Mouse (Mus musculus) left cerebral cortex, adult 2 months (tissue): ENCODE data around the gene Fhdc1. TPM values are rescaled to one million over a fixed set of nuclear protein-coding genes. Genes with fewer than 3 reads are reported as not detected.

Experiments
- DNase-seq, 2 experiments: peaks; one replicate each; pipeline ENCODE4 v3.0.0; 2021 to 2022; ENCODE audit warnings: low spot score in 2 of 2, mixed read lengths in 1 of 2; ENCODE audit errors: extremely low spot score in 1 of 2
- H3K27ac ChIP-seq: fragments of 200-600 bp; 2 replicates; pipeline ENCODE4 v1.8.1; 2022
- H3K4me3 ChIP-seq: fragments of 200-600 bp; 2 replicates; pipeline ENCODE4 v1.8.1; 2022
- CTCF ChIP-seq: fragments of 200-600 bp; IDR thresholded peaks from 2 replicates; pipeline ENCODE4 v1.8.1; 2022; ENCODE audit warnings: antibody characterized with exemption, mild to moderate bottlenecking, moderate library complexity
- intact Hi-C: fragments of 180-260 bp; cut with DNase I; formaldehyde crosslinking; loops from one replicate; pipeline ENCODE4 v1.15.1; 2025
- long read RNA-seq, 2 experiments: library from polyadenylated mRNA; stranded (forward); transcript quantifications; one replicate each; pipeline ENCODE4 v2.0.0; 2021; ENCODE audit warnings: borderline mapping rate in 2 of 2
- total RNA-seq, 2 experiments: library from RNA; stranded (reverse); gene quantifications; 2 replicates each; pipeline ENCODE4 v1.2.3; 2021

Fhdc1 gene
- 1 to 10 TPM; 3.4 to 4.5 TPM for total RNA-seq
- long read RNA-seq, experiment 1, full-length matches to known transcripts: 3 of 3 reads
- long read RNA-seq, experiment 1, partial matches to known transcripts: 0 of 3 reads
- long read RNA-seq, experiment 1, other reads (novel, unspliced or antisense): 0 of 3 reads
- long read RNA-seq, experiment 2, full-length matches to known transcripts: 2 of 2 reads
- long read RNA-seq, experiment 2, partial matches to known transcripts: 0 of 2 reads
- long read RNA-seq, experiment 2, other reads (novel, unspliced or antisense): 0 of 2 reads

GRCm38 (mm10) chr3:84480006-84480897 is at the start of gene Fhdc1:
Gene Fhdc1, minus strand, starts transcription at chr3:84480429.
- peak within 1 kb of the TSS; percentile 53 for H3K27ac ChIP-seq
- H3K4me3 ChIP-seq: peak within 1 kb of the TSS; percentile 68
- DNase-seq: peak; percentile 46 to 52
- intact Hi-C loops: loop anchor here (10.0 kb wide), 1 partner anchor 125 kb away; no protein-coding TSS in a partner anchor
- TF ChIP-seq CTCF: no peak

- H3K27ac ChIP-seq: no peak overlapping the region
- intact Hi-C loops: no loop called here
- no peak for DNase-seq
- TF ChIP-seq CTCF: no peak
- no peak overlapping the region for H3K4me3 ChIP-seq
Measured at GRCm38 (mm10) chr3:84529021-84529420, 48.8 kb upstream of the Fhdc1 start.

- intact Hi-C loops: no loop called here
- DNase-seq: no peak
- Histone ChIP-seq H3K27ac (no peak overlapping the region), H3K4me3 (no peak overlapping the region)
- TF ChIP-seq CTCF: no peak
Measured at GRCm38 (mm10) chr3:84524952-84525351, 44.7 kb upstream of the Fhdc1 start.

- TF ChIP-seq CTCF: no peak
- no peak for DNase-seq
- Histone ChIP-seq H3K4me3 (no peak overlapping the region), H3K27ac (no peak overlapping the region)
- intact Hi-C loops: no loop called here
Measured at GRCm38 (mm10) chr3:84516163-84516562, 35.9 kb upstream of the Fhdc1 start.

- no peak for DNase-seq
- intact Hi-C loops: no loop called here
- no peak overlapping the region for H3K27ac ChIP-seq
- TF ChIP-seq CTCF: no peak
- H3K4me3 ChIP-seq: no peak overlapping the region
Measured at GRCm38 (mm10) chr3:84512774-84513515, 32.7 kb upstream of the Fhdc1 start.

- Histone ChIP-seq H3K27ac (no peak overlapping the region), H3K4me3 (no peak overlapping the region)
- TF ChIP-seq CTCF: no peak
- intact Hi-C loops: no loop called here
- DNase-seq: no peak
Measured at GRCm38 (mm10) chr3:84505193-84505592, 25.0 kb upstream of the Fhdc1 start.

- TF ChIP-seq CTCF: no peak
- intact Hi-C loops: no loop called here
Measured at GRCm38 (mm10) chr3:84504291-84504690, 24.1 kb upstream of the Fhdc1 start.

GRCm38 (mm10) chr3:84502101-84502500 is 21.9 kb upstream of the Fhdc1 start:
- intact Hi-C loops: no loop called here
- DNase-seq: no peak
- TF ChIP-seq CTCF: no peak
- no peak overlapping the region for H3K4me3 ChIP-seq
- H3K27ac ChIP-seq: no peak overlapping the region

More at GRCm38 (mm10) chr3:84504291-84504690, 24.1 kb upstream of the Fhdc1 start:
- Histone ChIP-seq H3K27ac (no peak overlapping the region), H3K4me3 (no peak overlapping the region)
- DNase-seq: no peak

GRCm38 (mm10) chr3:84500491-84500890 is 20.3 kb upstream of the Fhdc1 start:
- no peak for DNase-seq
- Histone ChIP-seq H3K27ac (peak overlapping the region; percentile 4; the same call in 1 of the 2 replicates), H3K4me3 (no peak overlapping the region)
- intact Hi-C loops: no loop called here
- TF ChIP-seq CTCF: no peak

- DNase-seq: no peak
- TF ChIP-seq CTCF: no peak
- Histone ChIP-seq H3K4me3 (no peak overlapping the region), H3K27ac (no peak overlapping the region)
- intact Hi-C loops: no loop called here
Measured at GRCm38 (mm10) chr3:84497718-84498117, 17.5 kb upstream of the Fhdc1 start.

- TF ChIP-seq CTCF: no peak
- intact Hi-C loops: no loop called here
Measured at GRCm38 (mm10) chr3:84492657-84493056, 12.4 kb upstream of the Fhdc1 start.

GRCm38 (mm10) chr3:84492148-84492547 is 11.9 kb upstream of the Fhdc1 start:
- intact Hi-C loops: no loop called here
- no peak overlapping the region for H3K27ac ChIP-seq
- TF ChIP-seq CTCF: no peak

More at GRCm38 (mm10) chr3:84492657-84493056, 12.4 kb upstream of the Fhdc1 start:
- H3K4me3 ChIP-seq: no peak overlapping the region
- H3K27ac ChIP-seq: no peak overlapping the region
- no peak for DNase-seq

More at GRCm38 (mm10) chr3:84492148-84492547, 11.9 kb upstream of the Fhdc1 start:
- DNase-seq: no peak
- no peak overlapping the region for H3K4me3 ChIP-seq
